Mouse (Mus musculus) bone marrow, adult 2 months (tissue): ENCODE measurements around the gene Ddx4.

ENCODE experiments used
- CTCF ChIP-seq: fragments of 200-500 bp; IDR thresholded peaks from 2 replicates; pipeline ENCODE4 v1.5.1; 2011; ENCODE audit warnings: low read length, control low read depth; ENCODE audit not compliant: control insufficient read depth, insufficient read depth
- POLR2A ChIP-seq: fragments of 200-500 bp; IDR thresholded peaks from 2 replicates; pipeline ENCODE4 v1.6.1; 2011; ENCODE audit warnings: low read depth, mild to moderate bottlenecking, control low read depth, low read length, borderline replicate concordance; ENCODE audit not compliant: control insufficient read depth

- TF ChIP-seq POLR2A (no peak), CTCF (no peak)
These were observed 15.8 kb downstream of the Ddx4 start for GRCm38 (mm10) chr13:112636498-112636897.
